Mouse (Mus musculus): ENCODE data around the gene Rfk. TPM values are rescaled to one million over a fixed set of nuclear protein-coding genes. Genes with fewer than 3 reads are reported as not detected.

The Rfk gene
- total RNA-seq, 4 experiments from 2014 or later: 62.5 to 85.5 (median 68.7) TPM

- no peak for DNase-seq (ENCODE audit: low spot score in 2 of 2)
These were observed 49.7 kb downstream of the Rfk start for GRCm38 (mm10) chr19:17443581-17443980.

Other genes starting within 250 kb of the Rfk start
- gene Gcnt1, start 21.2 kb upstream of the Rfk start, total RNA-seq (2022): under 1 TPM; 0.24 to 0.58 (median 0.45) TPM